Mouse (Mus musculus) 3134 (cell line): ENCODE results near the gene Fbxo47.
"Not testable (repeated sequence)": the region's sequence is repeated elsewhere in the genome, so short reads cannot be mapped to it uniquely, and the experiment has no call there.

Source experiments
- DNase-seq: peaks from one replicate; pipeline ENCODE4 v3.0.0-alpha.2; 2011; ENCODE audit warnings: low spot score; ENCODE audit not compliant: insufficient read length; ENCODE audit errors: extremely low read depth

The Fbxo47 gene

DNA sequence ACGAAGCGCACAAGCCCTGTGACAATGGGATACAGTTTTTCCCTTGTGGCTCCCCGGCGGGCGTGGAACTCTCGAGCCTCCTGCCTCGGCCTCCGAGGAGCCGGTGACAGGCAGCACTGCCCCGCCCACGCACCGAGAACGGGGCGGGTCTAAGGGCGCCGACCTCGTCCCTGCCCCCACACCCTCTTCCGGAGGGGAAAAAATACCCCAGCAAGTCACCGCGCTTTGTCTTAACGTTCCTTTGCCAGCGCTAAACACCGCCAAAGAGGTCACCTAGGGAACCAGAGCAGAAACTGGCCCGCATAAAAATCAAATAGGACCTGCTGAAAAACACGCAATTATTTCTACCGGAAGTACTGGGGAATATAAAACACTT is 424 bp downstream of the Fbxo47 start:
- DNase-seq = peak; percentile 94

DNA sequence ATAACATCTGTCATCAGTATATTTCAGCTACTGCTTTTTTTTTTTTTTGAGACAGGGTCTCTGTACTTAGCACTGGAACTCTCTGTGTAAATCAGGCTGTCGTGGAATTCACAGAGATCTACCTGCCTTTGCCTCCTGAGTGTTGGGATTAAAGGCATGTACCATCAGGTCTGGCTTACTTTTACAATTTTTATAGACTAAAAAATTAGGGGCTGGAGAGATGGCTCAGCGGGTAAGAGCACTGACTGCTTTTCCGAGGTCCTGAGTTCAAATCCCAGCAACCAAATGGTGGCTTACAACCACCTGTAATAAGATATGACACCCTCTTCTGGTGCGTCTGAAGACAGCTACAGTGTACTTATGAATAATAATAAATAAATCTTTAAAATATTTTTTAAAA is 3.6 kb downstream of the Fbxo47 start:
- no peak for DNase-seq

DNA sequence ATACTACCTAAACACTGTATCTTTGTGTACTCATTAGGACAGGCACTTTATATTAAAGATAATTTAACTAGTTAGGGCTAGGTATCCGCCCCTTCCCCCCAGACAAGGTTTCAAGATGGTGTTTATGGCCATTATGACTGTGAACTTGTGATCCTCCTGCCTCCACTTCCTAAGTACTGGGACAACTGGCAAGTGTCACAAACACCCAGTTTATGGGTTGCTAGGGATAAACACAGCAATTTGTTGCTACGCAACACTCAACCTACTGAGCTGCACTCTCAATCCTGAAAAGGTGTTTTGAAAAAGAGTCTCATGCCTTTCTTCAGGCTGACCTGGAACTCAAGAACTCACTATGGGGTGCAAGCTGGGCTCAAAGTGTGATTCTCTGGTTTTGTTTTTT is 6.6 kb downstream of the Fbxo47 start:
- DNase-seq = no peak

DNA sequence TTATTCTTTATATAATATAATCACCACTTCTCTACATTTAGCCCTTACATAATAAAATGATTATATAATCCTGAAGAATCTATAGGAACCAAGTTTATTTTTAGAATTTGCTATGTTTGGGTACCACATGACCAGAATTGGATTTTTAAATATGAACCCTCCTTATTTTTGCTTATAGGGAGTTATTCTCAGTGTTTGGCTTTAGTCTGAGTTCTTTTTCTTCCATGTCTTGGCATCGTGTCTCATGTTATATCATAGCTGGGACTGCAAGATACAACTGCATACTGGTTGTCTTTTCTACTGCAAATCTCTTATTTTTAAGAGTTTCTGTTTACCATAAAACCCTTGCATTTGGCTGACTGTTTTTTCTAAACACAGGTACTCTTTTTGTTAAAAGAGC is 9.6 kb downstream of the Fbxo47 start:
- DNase-seq = no peak

DNA sequence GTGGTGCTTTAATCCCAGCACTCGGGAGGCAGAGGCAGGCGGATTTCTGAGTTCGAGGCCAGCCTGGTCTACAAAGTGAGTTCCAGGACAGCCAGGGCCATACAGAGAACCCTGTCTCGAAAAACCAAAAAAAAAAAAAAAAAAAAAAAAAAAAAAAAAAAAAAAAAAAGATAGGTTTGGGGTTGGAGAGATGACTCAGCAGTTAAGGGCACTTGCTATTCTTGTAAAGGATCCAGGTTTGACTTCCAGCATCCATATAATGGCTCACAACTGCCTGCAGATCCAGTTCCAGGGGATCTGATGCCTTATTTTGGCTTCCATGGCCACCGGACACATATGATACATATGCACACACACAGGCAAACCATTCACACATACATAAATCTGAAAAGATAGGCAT is 11.6 kb downstream of the Fbxo47 start:
- DNase-seq = not testable (repeated sequence)

DNA sequence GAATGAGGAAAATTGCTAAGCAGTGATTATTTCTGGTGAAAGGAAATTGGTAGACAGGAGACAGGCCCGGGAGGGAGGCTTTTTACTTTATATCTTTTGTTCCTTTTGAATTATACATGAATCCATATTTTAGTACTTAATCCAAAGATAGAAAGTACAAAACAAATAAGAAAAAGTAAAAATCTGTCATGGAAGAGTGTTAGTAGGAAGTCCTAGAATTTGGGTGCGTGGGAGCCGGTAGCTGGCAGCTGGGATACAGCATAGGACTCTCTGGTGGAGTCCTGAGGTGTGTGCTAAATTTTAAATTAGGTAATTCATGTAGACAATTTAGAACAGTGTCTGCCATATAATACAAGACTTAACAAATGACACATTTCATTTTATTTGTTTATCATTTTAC is 16.4 kb downstream of the Fbxo47 start:
- DNase-seq = no peak

DNA sequence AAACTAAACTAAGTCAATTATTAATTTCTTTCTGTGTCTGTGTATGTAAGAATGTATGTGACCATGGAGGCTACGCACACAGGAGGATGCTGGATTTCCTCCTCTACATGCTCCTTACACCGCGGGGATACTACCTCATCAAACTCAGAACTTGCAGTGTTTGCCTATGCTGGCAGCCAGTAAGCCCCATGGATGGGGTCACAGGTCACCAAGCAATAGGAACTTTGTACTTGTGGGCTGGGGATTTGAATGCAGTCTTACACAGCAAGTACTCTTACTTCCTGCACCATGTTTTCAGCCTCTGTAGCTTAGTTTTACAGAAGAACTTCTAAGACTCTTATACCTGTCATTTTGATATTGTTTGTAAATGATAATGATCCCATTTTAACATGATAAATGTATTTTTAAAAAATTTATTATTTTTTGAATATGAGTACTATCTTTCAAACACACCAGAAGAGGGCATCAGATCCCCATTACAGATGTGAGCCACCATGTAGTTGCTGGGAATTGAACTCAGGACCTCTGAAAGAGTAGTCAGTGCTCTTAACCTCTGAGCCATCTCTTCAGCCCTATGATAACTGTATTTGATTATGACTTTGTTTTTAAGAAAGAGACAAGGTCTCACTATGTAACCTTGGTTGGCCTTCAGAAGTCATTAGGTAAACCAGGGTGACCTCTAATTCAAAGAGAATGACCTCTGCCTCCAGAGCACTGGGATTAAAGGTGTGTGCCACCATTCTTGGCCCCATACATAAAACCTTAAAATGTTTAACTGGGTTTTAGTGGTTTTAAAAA is 17.7 kb downstream of the Fbxo47 start:
- no peak for DNase-seq

DNA sequence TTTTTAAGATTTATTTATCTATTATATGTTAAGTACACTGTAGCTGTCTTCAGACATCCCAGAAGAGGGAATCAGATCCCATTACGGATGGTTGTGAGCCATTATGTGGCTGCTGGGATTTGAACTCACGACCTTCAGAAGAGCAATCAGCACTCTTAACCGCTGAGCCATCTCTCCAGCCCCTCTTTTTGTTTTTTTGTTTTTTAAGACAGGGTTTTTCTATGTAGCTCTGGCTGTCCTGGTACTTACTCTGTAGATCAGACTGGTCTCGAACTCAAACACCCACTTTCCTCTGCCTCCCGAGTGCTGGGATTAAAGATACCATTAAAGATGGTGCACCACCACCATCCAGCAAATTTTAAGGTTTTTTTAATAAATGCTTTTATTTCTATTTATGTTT is 18.5 kb downstream of the Fbxo47 start:
- DNase-seq = no peak

DNA sequence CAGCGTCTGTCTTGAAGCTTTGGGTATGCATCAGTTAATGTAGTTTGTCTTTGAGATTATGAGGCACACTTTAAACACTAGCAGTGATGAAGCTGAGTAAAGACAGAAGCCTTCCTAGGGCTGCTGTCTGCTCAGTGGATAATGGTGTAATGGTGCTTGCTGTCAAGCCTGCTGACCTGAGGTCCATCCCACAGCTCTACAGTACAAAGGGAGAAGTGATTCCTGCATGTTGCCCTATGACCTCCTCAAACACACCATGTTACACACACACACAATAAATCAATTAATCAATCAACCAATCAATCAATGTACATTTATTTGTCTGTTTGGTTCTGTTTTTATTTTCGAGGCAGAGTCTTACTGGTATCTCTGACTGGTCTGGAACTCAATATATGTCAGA is 21.8 kb downstream of the Fbxo47 start:
- DNase-seq = no peak

DNA sequence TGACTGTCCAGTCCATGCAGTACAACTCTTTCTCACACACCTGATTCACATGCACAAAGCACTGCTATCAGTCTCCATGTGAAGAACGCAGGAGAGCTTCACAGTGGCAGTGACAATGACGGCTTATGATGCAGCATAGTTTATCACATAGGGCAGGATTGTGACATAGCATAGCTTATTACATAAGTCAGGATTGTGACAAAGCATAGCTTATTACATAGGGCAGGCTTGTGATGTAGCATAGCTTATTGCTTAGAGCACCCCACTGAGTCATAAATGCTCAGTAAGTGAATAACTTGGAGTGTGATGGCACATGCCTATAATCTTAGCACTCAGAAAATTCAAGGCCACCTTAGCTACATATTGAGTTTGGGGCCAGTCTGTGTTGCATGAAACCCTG is 28.5 kb downstream of the Fbxo47 start:
- DNase-seq = no peak

DNA sequence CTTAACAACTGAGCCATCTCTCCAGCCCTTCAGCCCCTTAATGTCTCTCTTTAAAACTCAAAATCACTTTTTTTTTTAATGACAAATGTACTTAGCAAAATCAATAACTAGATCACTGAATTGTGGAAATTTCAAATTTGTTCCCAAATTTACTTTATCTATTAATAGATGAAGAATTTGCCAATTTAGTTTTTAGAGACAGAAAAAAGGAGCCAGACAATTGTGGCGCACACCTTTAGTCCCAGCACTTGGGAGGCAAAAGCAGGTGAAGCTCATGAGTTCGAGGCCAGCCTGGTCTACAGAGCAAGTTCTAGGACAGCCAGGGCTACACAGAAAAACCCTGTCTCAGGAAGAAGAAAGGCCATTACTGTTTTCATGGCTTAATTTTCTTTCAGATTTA is 32.4 kb downstream of the Fbxo47 start:
- DNase-seq = no peak

DNA sequence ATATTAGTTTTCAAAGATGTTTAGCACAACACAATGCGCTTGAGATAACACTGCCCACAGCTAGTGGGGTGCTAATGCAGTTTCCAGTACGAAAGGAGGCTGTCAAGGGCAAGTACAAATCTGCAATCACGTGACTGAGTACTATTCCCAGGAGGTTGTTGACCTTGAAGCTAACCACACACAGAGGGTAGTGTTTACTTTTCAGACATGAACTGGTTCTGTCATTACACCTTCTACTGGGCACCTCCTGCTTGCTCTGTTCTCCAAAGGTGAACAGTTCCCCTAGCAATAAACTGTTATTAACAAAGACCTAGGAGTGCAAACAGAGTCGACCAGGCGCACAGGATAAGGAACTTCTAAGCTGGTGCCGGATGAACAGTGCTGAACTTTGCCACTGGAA is 33.6 kb downstream of the Fbxo47 start:
- DNase-seq = no peak

DNA sequence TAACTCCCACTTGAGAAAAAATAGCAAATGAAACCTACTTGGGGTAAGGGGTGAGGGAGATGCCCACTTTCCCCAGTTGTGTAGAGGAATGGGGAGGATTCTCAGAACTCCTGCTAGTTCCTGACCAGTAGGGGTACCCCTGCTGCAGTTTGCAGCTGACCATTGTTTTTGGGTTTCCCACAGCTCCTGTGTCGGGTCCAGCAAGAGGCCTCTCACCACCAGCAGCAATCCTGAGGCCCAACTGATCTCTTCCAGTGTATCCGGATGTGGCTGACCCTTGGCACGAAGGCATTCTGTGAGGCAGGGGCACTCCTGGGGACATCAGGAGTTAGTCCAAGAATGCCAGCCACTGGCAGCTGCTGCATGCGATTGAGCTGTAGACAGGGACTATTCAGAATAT is 42.0 kb downstream of the Fbxo47 start:
- DNase-seq = no peak

DNA sequence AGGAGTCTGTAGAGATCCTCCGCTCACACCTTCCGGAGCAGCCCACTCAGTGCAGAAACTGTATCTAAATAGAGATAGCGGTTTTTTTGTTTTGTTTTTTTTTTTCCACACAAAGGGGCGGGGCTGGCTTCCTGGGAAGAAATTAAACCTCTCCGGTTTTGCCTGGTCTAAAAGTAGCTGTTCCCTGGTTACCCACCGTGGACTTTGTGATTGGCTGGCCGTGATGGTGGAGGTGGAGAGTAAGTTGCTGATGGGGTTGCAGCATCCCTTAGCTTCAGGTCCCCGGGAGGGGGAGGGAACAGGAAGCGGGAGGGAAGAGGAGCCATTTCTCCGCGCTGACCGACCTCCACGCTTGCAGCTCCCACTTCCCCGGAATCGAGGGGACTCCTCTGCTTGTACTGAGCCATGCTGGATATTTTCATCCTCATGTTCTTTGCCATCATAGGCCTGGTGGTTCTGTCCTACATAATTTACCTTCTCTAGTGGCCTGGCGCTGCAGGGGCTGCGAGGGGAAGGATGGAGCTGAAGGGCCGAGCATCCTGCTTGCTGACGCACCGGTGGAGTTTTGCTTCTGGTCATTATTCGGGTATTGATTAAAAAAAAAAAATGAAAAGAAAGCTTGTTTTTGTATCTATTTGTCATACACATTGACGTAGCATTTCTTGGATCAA is 42.8 kb downstream of the Fbxo47 start:
- DNase-seq = no peak

DNA sequence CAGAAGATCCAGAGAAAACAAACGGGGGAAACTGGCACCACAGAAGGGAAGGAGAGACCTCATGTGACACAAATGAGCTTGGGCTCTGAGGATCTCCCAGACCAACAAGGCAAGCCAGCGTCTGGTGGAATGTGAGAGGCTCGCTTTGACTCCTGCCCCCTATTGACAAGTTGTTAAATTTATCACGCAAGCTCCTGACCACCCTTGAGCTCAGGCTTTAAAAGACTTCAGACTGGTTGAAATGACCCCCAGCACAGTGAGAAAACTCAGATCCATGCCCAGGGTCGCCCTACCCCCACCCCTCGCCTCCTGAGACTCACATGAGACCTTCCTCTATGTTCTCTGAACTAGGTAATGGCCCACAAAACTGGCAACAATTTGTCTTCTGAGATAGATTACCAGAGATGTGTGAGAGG is 43.4 kb downstream of the Fbxo47 start, which contains the start of gene B230217C12Rik:
TSS of gene B230217C12Rik (plus strand) at position 242 of the 416 bp plus-strand sequence.
- no peak for DNase-seq

DNA sequence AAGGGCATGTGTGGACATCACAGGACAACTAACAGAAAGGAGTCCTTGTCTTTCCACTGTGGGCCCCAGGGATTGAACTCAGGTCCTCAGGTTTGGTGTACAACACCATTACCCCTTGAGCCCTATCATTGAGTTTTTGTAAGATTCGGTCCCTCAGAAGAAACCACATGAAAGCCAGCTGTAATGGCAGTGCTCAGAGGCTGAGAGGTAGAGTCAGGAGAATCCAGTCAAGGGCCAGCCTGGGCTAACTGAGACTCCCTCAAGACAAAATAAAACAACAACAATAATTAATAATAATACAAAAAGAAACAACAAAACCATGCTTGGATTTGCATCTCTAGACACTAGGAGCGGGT is 43.8 kb downstream of the Fbxo47 start:
- DNase-seq = no peak

DNA sequence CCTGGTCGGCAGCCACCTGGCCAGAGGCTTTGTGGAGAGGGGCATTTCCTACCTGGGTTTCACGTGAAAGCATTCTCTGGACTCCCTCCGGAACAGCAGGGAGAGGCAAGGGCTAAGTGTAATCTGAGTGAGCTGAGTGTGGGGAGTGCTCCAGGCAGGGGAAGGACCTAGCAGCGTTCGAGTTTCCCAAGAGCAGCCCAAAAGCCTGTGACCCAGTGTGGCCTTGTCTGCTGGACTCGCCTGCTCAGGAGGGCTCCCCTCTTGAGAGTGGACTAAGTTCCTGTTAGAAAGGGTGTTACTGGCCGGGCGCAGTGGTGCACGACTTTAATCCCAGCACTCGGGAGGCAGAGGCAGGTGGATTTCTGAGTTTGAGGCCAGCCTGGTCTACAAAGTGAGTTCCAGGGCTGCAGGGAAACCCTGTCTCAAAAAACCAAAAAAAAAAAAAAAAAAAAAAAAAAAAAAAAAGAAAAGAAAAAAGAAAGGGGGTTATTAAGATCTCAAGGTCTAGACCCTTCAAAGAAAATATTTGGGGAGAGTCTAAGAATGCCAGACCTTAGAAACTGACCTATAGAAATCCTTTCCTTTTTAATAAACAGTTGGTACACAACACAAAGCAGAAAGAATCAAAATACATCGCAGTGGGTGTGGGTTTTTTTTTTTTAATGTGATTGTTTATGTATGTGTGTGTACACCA is 44.4 kb downstream of the Fbxo47 start:
- no peak for DNase-seq

DNA sequence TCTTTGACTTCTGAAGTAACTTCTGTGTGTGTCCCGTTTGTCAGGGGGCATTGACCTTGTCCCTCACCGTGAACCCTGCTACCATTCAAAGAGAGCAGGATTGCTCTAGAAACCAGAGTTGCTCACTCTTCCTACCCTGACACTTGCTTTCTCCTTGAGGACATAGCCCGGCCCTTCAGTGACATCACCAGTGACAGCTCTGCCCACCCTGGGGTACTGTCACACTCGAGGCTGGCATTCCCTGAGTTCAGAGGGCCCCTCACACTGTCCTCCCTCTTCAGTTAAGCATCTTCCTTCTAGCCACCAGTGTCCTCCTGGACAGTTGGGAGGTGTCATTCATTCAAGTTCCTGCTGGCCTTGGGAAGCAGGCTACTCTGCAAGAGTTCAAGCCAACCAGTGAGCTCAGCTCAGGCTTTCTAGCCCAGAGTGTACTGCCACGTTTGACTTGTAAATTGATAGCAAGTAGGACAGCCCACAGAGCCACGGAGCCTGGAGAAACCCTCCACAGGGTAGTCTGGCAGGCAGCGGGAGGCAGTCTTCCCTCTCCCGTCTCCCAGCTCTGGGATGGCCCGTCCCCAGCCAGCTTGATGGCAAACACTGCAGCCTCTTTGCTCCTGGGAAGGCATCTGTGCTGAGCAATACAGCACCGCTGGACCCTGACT is 45.0 kb downstream of the Fbxo47 start:
- no peak for DNase-seq

DNA sequence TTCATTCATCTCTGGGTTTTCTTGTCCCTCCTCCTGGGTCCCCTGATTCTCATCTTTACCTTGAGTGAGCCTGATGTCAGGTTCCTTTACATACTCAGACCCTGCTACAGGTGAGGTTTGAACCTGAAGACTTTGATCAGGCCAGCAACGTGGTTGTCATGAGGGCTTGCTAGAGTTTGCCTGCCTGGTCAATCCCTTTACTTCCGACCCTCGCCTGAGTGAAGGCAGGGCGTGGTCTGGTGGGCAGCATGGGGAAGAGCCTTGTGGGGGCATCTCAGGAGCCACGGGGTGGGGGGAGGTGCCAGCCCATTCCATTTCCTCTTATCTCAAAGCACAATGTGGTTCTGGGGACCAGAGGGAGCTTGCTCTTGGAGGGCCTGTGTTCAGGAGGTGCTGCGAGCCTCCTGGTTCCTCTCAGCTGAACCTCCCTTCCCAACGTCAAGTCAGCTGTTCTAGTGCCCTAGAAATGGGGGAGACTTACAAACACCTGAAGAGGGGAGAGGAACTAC is 46.3 kb downstream of the Fbxo47 start:
- DNase-seq = no peak

DNA sequence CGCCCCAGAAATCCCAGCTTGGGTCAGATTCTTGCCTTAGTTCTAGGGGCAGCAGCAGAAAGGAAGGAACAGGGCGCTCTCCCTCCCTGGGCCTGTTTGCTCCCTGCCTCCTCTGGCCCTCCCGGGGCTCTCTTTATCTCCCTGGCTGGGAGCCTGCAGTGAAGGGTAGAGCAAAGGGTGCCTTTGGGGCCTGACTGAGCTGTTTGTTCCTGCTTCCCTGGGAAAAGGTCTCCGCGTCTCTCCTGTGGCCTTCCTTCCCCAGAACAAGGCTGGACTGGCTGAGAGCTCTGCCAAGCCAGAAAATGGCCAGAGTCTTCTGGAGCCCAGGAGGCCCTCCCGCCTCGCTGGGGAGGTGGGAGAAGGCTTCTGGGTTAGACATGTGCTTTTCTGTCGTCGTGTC is 46.9 kb downstream of the Fbxo47 start:
- not testable (repeated sequence) for DNase-seq

DNA sequence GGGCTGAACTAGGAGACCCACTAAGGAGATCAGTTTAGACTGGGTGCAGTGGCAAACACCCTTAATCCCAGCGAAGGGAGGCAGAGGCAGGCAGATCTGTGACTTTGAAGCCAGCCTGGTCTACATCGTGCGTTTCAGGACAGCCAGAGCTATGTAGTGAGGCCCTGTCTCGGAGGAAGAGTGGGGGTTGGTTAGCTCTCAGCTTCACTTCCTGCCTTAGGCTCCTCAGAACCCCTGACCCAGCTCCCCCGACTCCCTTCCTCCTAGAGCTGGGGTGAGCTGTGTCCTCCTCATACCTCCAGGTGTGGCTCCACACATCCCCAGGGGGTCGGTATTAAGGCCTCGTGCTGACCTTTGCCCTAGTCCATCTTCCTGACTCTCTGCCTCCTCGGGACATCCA is 47.4 kb downstream of the Fbxo47 start:
- DNase-seq = no peak
